Mouse (Mus musculus) MEL (cell line): ENCODE data around the gene Cntnap2. TPM values are rescaled to one million over a fixed set of nuclear protein-coding genes. Genes with fewer than 3 reads are reported as not detected.
"Not testable (repeated sequence)": the region's sequence is repeated elsewhere in the genome, so short reads cannot be mapped to it uniquely, and the experiment has no call there.

Source experiments
- DNase-seq: peaks from one replicate; pipeline ENCODE4 v3.0.0; 2011; ENCODE audit warnings: low read depth, low spot score
- H3K27ac ChIP-seq: 2 replicates; pipeline ENCODE4 v1.5.1; 2012; ENCODE audit warnings: low read depth, mild to moderate bottlenecking, control low read depth, low read length, moderate library complexity; ENCODE audit not compliant: control insufficient read depth
- H3K27me3 ChIP-seq, 2 experiments: fragments of 150-350 bp in 1 of 2; sonication (generic) in 1 of 2; 2 replicates each; pipeline ENCODE4 v1.6.1; 2012; ENCODE audit warnings: low read length in 2 of 2, mild to moderate bottlenecking in 2 of 2, improper control_type of control experiment in 1 of 2, moderate library complexity in 1 of 2; ENCODE audit not compliant: insufficient read depth in 2 of 2, control insufficient read depth in 1 of 2
- H3K36me3 ChIP-seq, 2 experiments: 2 replicates each; pipeline ENCODE4 v1.6.1; 2012 to 2014; ENCODE audit warnings: low read length in 2 of 2, improper control_type of control experiment in 1 of 2, inconsistent platforms in 1 of 2, mild to moderate bottlenecking in 1 of 2; ENCODE audit not compliant: insufficient read depth in 2 of 2, control insufficient read depth in 1 of 2
- H3K4me1 ChIP-seq, 2 experiments: fragments of 150-350 bp in 1 of 2; sonication (generic) in 1 of 2; 2 replicates each; pipeline ENCODE4 v1.6.1; 2012; ENCODE audit warnings: low read length in 2 of 2, improper control_type of control experiment in 1 of 2, mild to moderate bottlenecking in 1 of 2; ENCODE audit not compliant: insufficient read depth in 2 of 2, control insufficient read depth in 1 of 2
- H3K4me3 ChIP-seq, 2 experiments: fragments of 150-350 bp in 1 of 2; sonication (generic) in 1 of 2; 2 replicates each; pipeline ENCODE4 v1.5.1; 2012; ENCODE audit warnings: low read depth in 2 of 2, low read length in 2 of 2, mild to moderate bottlenecking in 2 of 2, moderate library complexity in 2 of 2, control low read depth in 1 of 2, improper control_type of control experiment in 1 of 2; ENCODE audit not compliant: control insufficient read depth in 1 of 2, insufficient read depth in 1 of 2
- H3K79me2 ChIP-seq: 2 replicates; pipeline ENCODE4 v1.6.1; 2012; ENCODE audit warnings: mild to moderate bottlenecking, low read length, moderate library complexity; ENCODE audit not compliant: control insufficient read depth, poor library complexity, insufficient read depth
- H3K9ac ChIP-seq: 2 replicates; pipeline ENCODE4 v1.6.1; 2012; ENCODE audit warnings: low read depth, mild to moderate bottlenecking, control low read depth, low read length, moderate library complexity; ENCODE audit not compliant: control insufficient read depth, poor library complexity, severe bottlenecking
- H3K9me3 ChIP-seq: fragments of 150-350 bp; sonication (generic); replicated peaks from 2 replicates; pipeline ENCODE4 v1.6.1; 2012; ENCODE audit warnings: mild to moderate bottlenecking, low read length, improper control_type of control experiment, moderate library complexity; ENCODE audit not compliant: insufficient read depth
- BHLHE40 ChIP-seq: IDR thresholded peaks from 2 replicates; pipeline ENCODE4 v1.6.1; 2012; ENCODE audit warnings: low read depth, mild to moderate bottlenecking, inconsistent platforms, low read length, improper control_type of control experiment, borderline replicate concordance
- CHD1 ChIP-seq: IDR thresholded peaks from 2 replicates; pipeline ENCODE4 v1.6.1; 2012; ENCODE audit warnings: low read depth, mild to moderate bottlenecking, inconsistent platforms, low read length, improper control_type of control experiment
- EP300 ChIP-seq, 2 experiments: IDR thresholded peaks; 2 replicates each; pipeline ENCODE4 v1.6.1; 2011; ENCODE audit warnings: improper control_type of control experiment in 2 of 2, low read length in 2 of 2, low read depth in 1 of 2, mild to moderate bottlenecking in 1 of 2
- GABPA ChIP-seq: IDR thresholded peaks from 2 replicates; pipeline ENCODE4 v1.6.1; 2012; ENCODE audit warnings: low read depth, mild to moderate bottlenecking, inconsistent platforms, low read length, improper control_type of control experiment, moderate library complexity
- GATA1 ChIP-seq: IDR thresholded peaks from 2 replicates; pipeline ENCODE4 v1.6.1; 2011; ENCODE audit warnings: low read depth, low read length, improper control_type of control experiment
- HCFC1 ChIP-seq: IDR thresholded peaks from 2 replicates; pipeline ENCODE4 v1.6.1; 2012; ENCODE audit warnings: low read depth, mild to moderate bottlenecking, inconsistent platforms, low read length, improper control_type of control experiment, moderate library complexity
- JUND ChIP-seq: IDR thresholded peaks from 2 replicates; pipeline ENCODE4 v1.6.1; 2011; ENCODE audit warnings: low read depth, mild to moderate bottlenecking, improper control_type of control experiment, low read length
- MAZ ChIP-seq: IDR thresholded peaks from 2 replicates; pipeline ENCODE4 v1.6.1; 2012; ENCODE audit warnings: low read depth, mild to moderate bottlenecking, inconsistent platforms, low read length, improper control_type of control experiment
- MXI1 ChIP-seq: IDR thresholded peaks from 2 replicates; pipeline ENCODE4 v1.6.1; 2011; ENCODE audit warnings: mild to moderate bottlenecking, low read depth, low read length, improper control_type of control experiment
- NELFE ChIP-seq: IDR thresholded peaks from 2 replicates; pipeline ENCODE4 v1.6.1; 2011; ENCODE audit warnings: low read depth, low read length, improper control_type of control experiment
- POLR2A ChIP-seq, 2 experiments: IDR thresholded peaks; 2 replicates each; pipeline ENCODE4 v1.6.1; 2011 to 2012; ENCODE audit warnings: low read length in 2 of 2, mild to moderate bottlenecking in 2 of 2, control low read depth in 1 of 2, improper control_type of control experiment in 1 of 2, low read depth in 1 of 2, moderate library complexity in 1 of 2; ENCODE audit not compliant: control insufficient read depth in 1 of 2, insufficient read depth in 1 of 2, poor library complexity in 1 of 2
- POLR2AphosphoS2 ChIP-seq: IDR thresholded peaks from 2 replicates; pipeline ENCODE4 v1.6.1; 2011; ENCODE audit warnings: low read length, improper control_type of control experiment
- POLR2AphosphoS5 ChIP-seq: IDR thresholded peaks from 2 replicates; pipeline ENCODE4 v1.6.1; 2012; ENCODE audit warnings: low read depth, borderline replicate concordance, mild to moderate bottlenecking, inconsistent platforms, low read length, moderate library complexity, mixed read lengths
- RAD21 ChIP-seq: IDR thresholded peaks from 2 replicates; pipeline ENCODE4 v1.6.1; 2011; ENCODE audit warnings: mild to moderate bottlenecking, low read depth, low read length, improper control_type of control experiment
- TCF12 ChIP-seq: IDR thresholded peaks from 2 replicates; pipeline ENCODE4 v1.6.1; 2014; ENCODE audit warnings: low read depth, mild to moderate bottlenecking, inconsistent platforms, low read length, improper control_type of control experiment, moderate library complexity
- ZNF384 ChIP-seq: IDR thresholded peaks from 2 replicates; pipeline ENCODE4 v1.6.1; 2012; ENCODE audit warnings: low read depth, mild to moderate bottlenecking, inconsistent platforms, low read length, improper control_type of control experiment
- polyA plus RNA-seq, 2 experiments: library from polyadenylated mRNA; stranded (reverse) in 1 of 2; unstranded in 1 of 2; fragments of >175 nt in 1 of 2; fragments of >200 nt in 1 of 2; gene quantifications; 2 replicates each; pipeline versions ENCODE4 v1.2.1 to v1.2.4; 2012; ENCODE audit warnings: low replicate concordance in 2 of 2, low read depth in 1 of 2; ENCODE audit not compliant: insufficient read length in 2 of 2, insufficient read depth in 1 of 2, missing spikeins in 1 of 2
- total RNA-seq: library from RNA; depleted of rRNA; stranded (reverse); fragments of 300-350 nt; gene quantifications from 2 replicates; pipeline ENCODE4 v1.2.3, GENCODE M21; 2012

Gene Cntnap2
- total and polyA plus RNA-seq, 3 experiments = 0.01 TPM; not detected in 2

DNA sequence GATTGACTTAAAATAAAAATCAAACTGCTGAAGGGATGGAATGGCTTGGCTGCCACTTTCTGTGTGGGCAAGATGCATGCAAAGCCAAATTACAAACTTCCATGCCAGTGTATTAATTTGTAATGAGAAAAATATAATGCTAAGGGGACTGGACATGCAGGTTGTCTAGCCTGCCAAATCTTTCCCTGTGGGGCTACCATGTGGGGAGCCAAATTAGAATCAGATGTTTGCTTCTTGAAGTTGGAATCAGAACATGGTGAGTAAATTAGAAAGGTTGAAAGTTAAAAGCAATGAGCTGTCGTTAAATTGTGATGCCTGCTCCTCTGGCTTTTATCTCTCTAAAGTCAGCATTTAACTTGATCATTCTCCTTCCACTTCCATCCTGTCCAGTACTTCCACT lies 1443.6 kb downstream of the Cntnap2 start:
- Histone ChIP-seq H3K4me1 (no peaks in the 10 kb centered on the region), H3K79me2 (no peaks in the 10 kb centered on the region), H3K9ac (no peak overlapping the region), H3K27me3 (no peaks in the 10 kb centered on the region), H3K4me3 (no peak overlapping the region), H3K27ac (no peak overlapping the region), H3K9me3 (no peaks in the 10 kb centered on the region), H3K36me3 (no peaks in the 10 kb centered on the region)
- DNase-seq = no peak
- TF ChIP-seq POLR2AphosphoS2 (no peak), ZNF384 (no peak), RAD21 (no peak), MAZ (no peak), GATA1 (no peak), CHD1 (no peak), MXI1 (no peak), JUND (no peak), NELFE (no peak), POLR2A (IDR thresholded peaks at IDR 0.05; ENCODE audit: control insufficient read depth in 1 of 2, insufficient read depth in 1 of 2, low read depth in 1 of 2, low read length in 2 of 2, poor library complexity in 1 of 2) (no peak), GABPA (no peak), TCF12 (no peak), POLR2AphosphoS5 (no peak), HCFC1 (no peak)

- DNase-seq = no peak
- Histone ChIP-seq H3K27me3 (no peaks in the 10 kb centered on the region), H3K9me3 (no peaks in the 10 kb centered on the region), H3K36me3 (no peaks in the 10 kb centered on the region), H3K79me2 (no peaks in the 10 kb centered on the region), H3K4me3 (no peak overlapping the region), H3K27ac (no peak overlapping the region), H3K9ac (no peak overlapping the region), H3K4me1 (no peaks in the 10 kb centered on the region)
- TF ChIP-seq EP300 (IDR thresholded peaks at IDR 0.05; ENCODE audit: low read depth in 1 of 2, low read length in 2 of 2) (no peak), BHLHE40 (no peak)
These were observed 1453.7 kb downstream of the Cntnap2 start for GRCm38 (mm10) chr6:46512841-46513240.

GRCm38 (mm10) chr6:46537586-46537985 lies 1478.4 kb downstream of the Cntnap2 start:
- not testable (repeated sequence) for H3K9me3 ChIP-seq, H3K27me3 ChIP-seq, H3K4me3 ChIP-seq, H3K79me2 ChIP-seq, DNase-seq, H3K27ac ChIP-seq, H3K9ac ChIP-seq, H3K4me1 ChIP-seq, H3K36me3 ChIP-seq
